Mouse (Mus musculus): ENCODE measurements around the gene Urod. TPM values are rescaled to one million over a fixed set of nuclear protein-coding genes. Genes with fewer than 3 reads are reported as not detected.

Gene Urod
- 40.2 and 44.6 TPM in 2 replicates for polyA plus RNA-seq (2012)

DNA sequence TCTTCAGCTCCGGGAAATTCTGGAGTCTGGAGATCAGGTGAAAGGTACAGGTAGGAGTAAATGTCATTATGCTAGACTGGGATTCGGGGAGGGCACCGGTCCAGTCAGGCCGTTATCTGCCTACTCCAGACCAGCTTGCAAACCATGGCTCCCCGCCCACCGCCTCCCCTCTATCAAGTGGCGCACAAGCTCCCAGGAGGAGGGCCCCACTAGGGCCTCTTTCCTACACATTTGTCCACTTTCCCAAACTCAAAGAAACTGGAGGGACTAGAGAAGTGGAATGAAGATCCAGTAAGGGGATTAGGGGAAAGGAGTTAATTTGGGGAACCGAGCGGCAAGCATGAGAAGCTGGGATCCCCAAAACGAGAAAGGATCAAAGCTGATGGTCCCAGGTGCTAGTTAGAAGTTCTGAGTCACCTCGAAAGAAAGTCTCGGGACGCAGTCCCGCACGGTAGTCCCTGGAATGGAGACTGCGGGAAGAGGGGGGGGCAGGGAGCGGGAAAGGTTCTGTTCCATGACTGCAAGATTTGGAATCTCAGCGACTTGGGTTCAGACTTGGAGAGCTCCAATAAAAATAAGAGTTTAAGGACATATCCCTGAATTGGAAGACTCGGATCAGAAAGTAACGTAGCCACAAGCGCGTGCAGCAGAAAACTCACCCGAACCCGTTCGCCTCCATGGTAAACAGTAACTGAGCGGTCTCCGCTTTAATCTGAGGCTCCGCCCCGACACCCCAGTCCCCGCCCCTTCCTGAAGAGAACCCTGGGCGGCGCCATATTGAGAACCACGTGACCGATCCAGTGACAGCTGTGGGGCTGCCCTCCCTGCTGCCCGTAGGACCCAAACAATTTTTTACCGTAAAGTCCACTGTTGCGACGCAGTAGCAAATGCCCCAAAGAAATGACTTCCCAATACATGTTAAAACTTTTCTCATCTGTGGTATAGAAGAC is at the start of gene Urod:
TSS of gene Urod (minus strand) at position 742 of the 950 bp plus-strand sequence.

DNA sequence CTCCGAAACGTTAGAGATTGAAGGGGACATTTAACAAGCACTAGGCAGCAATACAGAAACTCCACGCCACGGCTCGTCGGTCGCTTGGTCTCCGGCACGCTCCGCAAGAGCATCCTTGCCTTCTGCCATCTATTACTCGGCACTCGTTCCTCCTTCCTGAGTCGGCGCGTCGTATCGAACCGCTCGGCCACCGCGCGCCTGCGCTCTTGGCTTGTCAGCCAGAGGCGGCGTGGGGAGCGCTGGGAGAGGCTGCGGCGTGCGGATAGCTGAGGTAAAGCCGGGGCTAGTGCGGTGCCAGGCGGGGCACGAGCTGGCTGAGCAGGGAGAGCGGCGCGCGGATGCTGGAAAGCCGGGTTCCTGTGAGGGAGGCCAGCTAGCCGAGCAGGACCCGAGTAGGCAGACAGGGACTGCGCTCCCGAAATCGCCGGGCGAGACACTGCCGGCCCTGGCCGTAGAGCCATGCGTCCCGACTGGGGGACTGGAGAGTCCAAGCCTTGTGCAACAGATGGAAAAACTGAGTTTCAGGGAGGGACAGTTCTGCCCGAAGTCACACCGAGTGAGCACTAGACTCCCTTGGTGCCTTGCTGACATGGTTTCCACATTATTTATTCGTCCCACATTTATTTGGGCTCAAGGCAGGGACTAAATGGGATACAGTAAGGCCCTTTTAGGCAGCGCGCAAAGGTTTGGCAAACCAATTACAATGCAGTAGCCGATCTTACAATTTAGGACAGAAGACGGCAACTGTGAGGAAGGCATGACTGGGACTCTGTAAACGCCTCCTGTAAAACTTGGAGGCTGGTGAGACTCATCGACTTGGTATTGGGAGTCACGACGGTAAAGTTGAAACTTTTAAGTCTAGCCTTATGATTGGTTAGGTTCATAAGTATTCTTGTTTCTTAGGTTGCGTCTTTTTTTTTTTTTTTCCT is 25.3 kb upstream of the Urod start, which contains the start of gene Eif2b3:
TSS of gene Eif2b3 (plus strand) at position 197 of the 929 bp plus-strand sequence.

DNA sequence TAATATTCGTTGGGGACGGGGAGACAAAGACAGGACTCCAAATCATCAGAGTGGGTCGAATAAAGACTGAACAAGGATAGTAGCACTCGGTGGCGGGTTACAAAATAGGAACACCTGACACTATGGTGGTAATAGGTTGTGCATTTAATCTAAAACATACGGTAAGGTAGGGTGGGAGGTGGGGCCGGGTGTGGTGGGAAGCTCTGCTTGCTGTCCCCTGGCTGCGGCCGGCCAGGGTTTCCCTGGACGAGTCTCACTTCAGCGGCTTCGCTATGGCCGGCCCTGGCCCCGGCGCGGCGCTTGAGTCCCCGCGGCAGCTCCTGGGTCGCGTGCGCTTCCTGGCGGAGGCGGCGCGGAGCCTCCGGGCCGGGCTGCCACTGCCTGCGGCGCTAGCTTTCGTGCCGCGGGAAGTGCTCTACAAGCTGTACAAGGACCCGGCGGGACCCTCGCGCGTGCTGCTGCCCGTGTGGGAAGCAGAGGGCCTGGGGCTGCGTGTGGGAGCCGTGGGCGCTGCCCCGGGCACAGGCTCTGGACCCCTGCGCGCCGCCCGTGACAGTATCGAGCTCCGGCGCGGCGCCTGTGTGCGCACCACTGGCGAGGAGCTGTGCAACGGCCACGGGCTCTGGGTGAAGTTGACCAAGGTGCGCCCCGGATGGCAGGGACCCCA is 1.1 kb upstream of the Urod start, which contains the start of gene Hectd3:
TSS of gene Hectd3 (plus strand) at position 187 of the 667 bp plus-strand sequence.

Other genes with a start within 250 kb of the Urod start
- gene Toe1, start 186.8 kb downstream of the Urod start, polyA plus RNA-seq (2012): 3.6 and 3.9 TPM in 2 replicates
- gene Mutyh, start 186.7 kb downstream of the Urod start, polyA plus RNA-seq (2012): 13.8 and 14.7 TPM in 2 replicates
- 0.47 and 0.55 TPM in 2 replicates for gene Hpdl, start 172.7 kb downstream of the Urod start, polyA plus RNA-seq (2012)
- gene Zswim5, start 117.0 kb downstream of the Urod start, polyA plus RNA-seq (2012): 0.01 and 0.04 TPM in 2 replicates
- gene Hectd3, start 904 bp upstream of the Urod start, polyA plus RNA-seq (2012): 22.4 and 23.6 TPM in 2 replicates
- gene Eif2b3, start 25.0 kb upstream of the Urod start, polyA plus RNA-seq (2012): 4.7 and 5.1 TPM in 2 replicates
- gene Ptch2, start 101.7 kb upstream of the Urod start, polyA plus RNA-seq (2012): 1.5 and 2.6 TPM in 2 replicates
- 17.7 and 19.9 TPM in 2 replicates for gene Btbd19, start 131.3 kb upstream of the Urod start, polyA plus RNA-seq (2012)
- gene Tctex1d4, start 132.4 kb upstream of the Urod start, polyA plus RNA-seq (2012): 0.27 and 0.87 TPM in 2 replicates
- gene Plk3, start 139.6 kb upstream of the Urod start, polyA plus RNA-seq (2012): 26.2 and 33.9 TPM in 2 replicates
- 3,874 and 4,497 TPM in 2 replicates for gene Rps8, start 161.8 kb upstream of the Urod start, polyA plus RNA-seq (2012)
- gene Kif2c, start 188.2 kb upstream of the Urod start, polyA plus RNA-seq (2012): 4.0 and 4.8 TPM in 2 replicates